Mouse (Mus musculus): ENCODE measurements at regions not wholly inside any gene's neighbourhood (a gene's known extent, or its start where the extent isn't known, plus 50 kb on each side); places are given as distances from the start of the nearest gene placed in this dataset.

DNA sequence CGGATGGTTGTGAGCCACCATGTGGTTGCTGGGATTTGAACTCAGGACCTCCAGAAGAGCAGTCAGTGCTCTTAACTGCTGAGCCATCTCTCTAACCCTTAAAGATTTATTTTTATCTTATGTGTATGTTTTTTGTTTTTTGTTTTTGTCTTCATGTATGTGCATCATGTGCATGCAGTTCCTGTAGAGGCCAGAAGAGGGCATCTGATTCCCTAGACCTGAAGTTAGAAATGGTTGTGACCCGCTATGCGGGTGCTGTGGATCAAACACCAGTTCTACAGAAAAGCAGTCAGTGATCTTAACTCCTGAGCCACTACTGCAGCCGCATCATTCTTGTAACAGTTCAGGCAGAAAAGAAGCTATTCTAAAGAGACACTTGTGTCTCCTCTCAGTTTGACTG lies 161.8 kb upstream of the Rybp start:
- no peak overlapping the region; the same call in 1 of the 2 replicates for H3K27ac ChIP-seq (ENCODE audit: insufficient read depth, low read depth, low read length, poor library complexity, severe bottlenecking)
- no peak overlapping the region for H3K9ac ChIP-seq (ENCODE audit: insufficient read depth, low read depth, low read length, poor library complexity, severe bottlenecking)
- in situ Hi-C loops (cut with MboI; ENCODE audit: low sequenced_read_pairs in 2 of 2, unreplicated experiment in 2 of 2), result no loop called here
- TF ChIP-seq HCFC1 (IDR thresholded peaks at IDR 0.05; ENCODE audit: borderline replicate concordance, insufficient read depth, low read length), result no peak
- peak; percentile 56; the same call in 1 of the 2 replicates for TF ChIP-seq ZC3H11A (IDR thresholded peaks at IDR 0.05; ENCODE audit: borderline replicate concordance, low read depth, low read length)
- H3K9me3 ChIP-seq (ENCODE audit: control insufficient read depth, insufficient read depth, low read depth, low read length), result no peaks in the 10 kb centered on the region
- no peak overlapping the region for H3K4me3 ChIP-seq (ENCODE audit: insufficient read depth in 1 of 2, low read depth in 1 of 2, low read length in 2 of 2, poor library complexity in 1 of 2, severe bottlenecking in 1 of 2)
- H3K36me3 ChIP-seq (ENCODE audit: control insufficient read depth, insufficient read depth, low read length, poor library complexity, severe bottlenecking), result no peaks in the 10 kb centered on the region
- H3K4me1 ChIP-seq (ENCODE audit: control insufficient read depth in 2 of 2, insufficient read depth in 2 of 2, low read length in 2 of 2, poor library complexity in 1 of 2), result peaks cover 0 to 24% of the 10 kb centered on the region in 2 experiments; a peak in 2 of 4 replicates
- DNase-seq (ENCODE audit: low read depth, low spot score), result no peak

DNA sequence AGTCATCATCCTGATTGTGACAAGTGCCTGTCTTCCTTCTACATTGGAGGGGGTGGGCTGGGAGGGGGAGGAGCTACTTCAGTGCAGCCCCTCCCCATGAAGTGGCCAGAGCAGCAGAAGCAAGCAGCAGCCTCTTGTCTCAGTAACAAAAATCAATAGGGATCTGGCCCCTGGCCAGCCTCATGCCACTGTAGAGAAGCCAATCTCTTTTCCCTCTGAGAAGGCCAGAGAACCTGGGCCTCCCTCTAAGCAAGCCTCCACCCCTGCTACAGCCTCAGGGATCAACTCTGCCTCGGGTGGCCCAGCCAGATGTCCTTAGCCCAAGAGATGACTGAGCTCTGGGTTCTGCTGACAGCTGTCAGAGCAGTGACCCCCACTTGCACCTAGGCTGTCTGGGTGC lies 159.9 kb upstream of the Rybp start:
- in situ Hi-C loops (cut with MboI; ENCODE audit: low sequenced_read_pairs in 2 of 2, unreplicated experiment in 2 of 2), result no loop called here
- DNase-seq (ENCODE audit: low read depth, low spot score), result no peak

DNA sequence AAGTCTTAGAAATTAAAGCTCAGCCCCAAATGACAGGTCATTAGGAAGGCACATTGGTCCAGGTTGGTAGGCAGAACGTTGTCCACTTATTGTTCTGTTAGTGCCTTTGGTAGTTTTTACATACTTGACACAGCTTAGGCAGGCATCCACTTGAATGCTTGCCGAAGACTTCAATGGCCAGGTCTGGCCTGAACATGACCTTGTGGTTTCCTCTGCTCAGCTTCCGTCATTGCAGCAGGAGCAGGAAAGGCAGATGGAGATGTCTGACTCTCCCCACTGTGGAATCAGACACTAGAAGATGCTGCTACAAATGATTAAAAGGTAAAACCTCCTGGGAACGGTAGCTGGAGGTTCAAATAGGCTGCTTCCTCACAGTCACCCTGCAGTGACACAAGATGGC lies 159.5 kb upstream of the Rybp start:
- in situ Hi-C loops (cut with MboI; ENCODE audit: low sequenced_read_pairs in 2 of 2, unreplicated experiment in 2 of 2), result no loop called here
- Histone ChIP-seq H3K27ac (ENCODE audit: insufficient read depth, low read depth, low read length, poor library complexity, severe bottlenecking) (no peak overlapping the region), H3K36me3 (ENCODE audit: control insufficient read depth, insufficient read depth, low read length, poor library complexity, severe bottlenecking) (no peaks in the 10 kb centered on the region), H3K4me3 (ENCODE audit: insufficient read depth in 1 of 2, low read depth in 1 of 2, low read length in 2 of 2, poor library complexity in 1 of 2, severe bottlenecking in 1 of 2) (no peak overlapping the region), H3K9ac (ENCODE audit: insufficient read depth, low read depth, low read length, poor library complexity, severe bottlenecking) (no peak overlapping the region), H3K4me1 (ENCODE audit: control insufficient read depth in 2 of 2, insufficient read depth in 2 of 2, low read length in 2 of 2, poor library complexity in 1 of 2) (peaks cover 0 to 13% of the 10 kb centered on the region in 2 experiments; a peak in 2 of 4 replicates), H3K9me3 (ENCODE audit: control insufficient read depth, insufficient read depth, low read depth, low read length) (no peaks in the 10 kb centered on the region)
- TF ChIP-seq MAFK (IDR thresholded peaks at IDR 0.05; ENCODE audit: insufficient read depth, low read depth, low read length) (no peak), ZC3H11A (IDR thresholded peaks at IDR 0.05; ENCODE audit: borderline replicate concordance, low read depth, low read length) (no peak), HCFC1 (IDR thresholded peaks at IDR 0.05; ENCODE audit: borderline replicate concordance, insufficient read depth, low read length) (no peak), ZNF384 (IDR thresholded peaks at IDR 0.05; ENCODE audit: low read depth, low read length) (no peak), CHD2 (IDR thresholded peaks at IDR 0.05; ENCODE audit: low read depth, low read length) (no peak)
- DNase-seq (ENCODE audit: low read depth, low spot score), result no peak

More for the DNA sequence above, 159.9 kb upstream of the Rybp start:
- no peaks in the 10 kb centered on the region for H3K36me3 ChIP-seq (ENCODE audit: control insufficient read depth, insufficient read depth, low read length, poor library complexity, severe bottlenecking)
- H3K4me3 ChIP-seq (ENCODE audit: insufficient read depth in 1 of 2, low read depth in 1 of 2, low read length in 2 of 2, poor library complexity in 1 of 2, severe bottlenecking in 1 of 2), result no peak overlapping the region
- no peak for TF ChIP-seq ZNF384 (IDR thresholded peaks at IDR 0.05; ENCODE audit: low read depth, low read length)
- no peak for TF ChIP-seq CHD2 (IDR thresholded peaks at IDR 0.05; ENCODE audit: low read depth, low read length)
- no peak for TF ChIP-seq MAFK (IDR thresholded peaks at IDR 0.05; ENCODE audit: insufficient read depth, low read depth, low read length)
- no peak for TF ChIP-seq ZC3H11A (IDR thresholded peaks at IDR 0.05; ENCODE audit: borderline replicate concordance, low read depth, low read length)
- TF ChIP-seq HCFC1 (IDR thresholded peaks at IDR 0.05; ENCODE audit: borderline replicate concordance, insufficient read depth, low read length), result no peak
- peaks cover 0 to 15% of the 10 kb centered on the region in 2 experiments; a peak in 2 of 4 replicates for H3K4me1 ChIP-seq (ENCODE audit: control insufficient read depth in 2 of 2, insufficient read depth in 2 of 2, low read length in 2 of 2, poor library complexity in 1 of 2)
- no peak overlapping the region for H3K27ac ChIP-seq (ENCODE audit: insufficient read depth, low read depth, low read length, poor library complexity, severe bottlenecking)
- no peaks in the 10 kb centered on the region for H3K9me3 ChIP-seq (ENCODE audit: control insufficient read depth, insufficient read depth, low read depth, low read length)
- H3K9ac ChIP-seq (ENCODE audit: insufficient read depth, low read depth, low read length, poor library complexity, severe bottlenecking), result no peak overlapping the region

DNA sequence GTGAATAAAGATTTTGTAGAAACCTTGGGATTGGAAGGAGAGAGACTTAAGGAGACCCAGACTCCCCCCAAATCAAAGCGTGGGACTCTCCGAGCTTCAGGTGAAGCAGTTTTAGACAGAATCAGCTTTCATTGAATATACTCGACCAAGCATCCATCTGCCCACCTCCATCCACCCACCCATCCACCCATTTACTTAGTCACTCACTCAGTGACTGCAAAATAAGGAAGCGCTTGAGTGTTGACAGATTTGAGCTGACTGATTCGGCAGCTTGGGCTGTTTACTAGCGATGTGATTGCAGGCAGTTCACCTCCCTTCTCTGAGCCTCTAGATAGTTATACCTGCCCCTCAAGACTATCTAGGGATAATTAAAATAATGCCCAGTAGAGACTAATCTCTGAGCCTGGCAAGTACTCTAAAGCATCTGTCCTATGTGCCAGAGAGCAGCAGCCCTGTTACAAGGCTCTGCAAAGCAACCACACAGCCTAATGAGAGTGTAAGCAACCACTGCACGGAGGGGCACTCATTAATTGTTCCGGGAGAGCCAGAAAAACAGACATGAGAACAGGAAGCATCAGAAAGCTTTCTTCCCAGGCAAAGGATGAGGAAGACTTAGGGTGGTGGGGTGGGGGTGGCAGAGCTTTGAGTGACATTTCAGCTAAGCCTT lies 151.9 kb upstream of the Rybp start:
- DNase-seq (ENCODE audit: low read depth, low spot score), result no peak
- H3K4me1 ChIP-seq (ENCODE audit: control insufficient read depth in 2 of 2, insufficient read depth in 2 of 2, low read length in 2 of 2, poor library complexity in 1 of 2), result peaks cover 0 to 18% of the 10 kb centered on the region in 2 experiments; a peak in 2 of 4 replicates
- H3K9ac ChIP-seq (ENCODE audit: insufficient read depth, low read depth, low read length, poor library complexity, severe bottlenecking), result no peak overlapping the region; the same call in 1 of the 2 replicates
- H3K9me3 ChIP-seq (ENCODE audit: control insufficient read depth, insufficient read depth, low read depth, low read length), result no peaks in the 10 kb centered on the region
- TF ChIP-seq ZNF384 (IDR thresholded peaks at IDR 0.05; ENCODE audit: low read depth, low read length) (no peak), CHD2 (IDR thresholded peaks at IDR 0.05; ENCODE audit: low read depth, low read length) (no peak), HCFC1 (IDR thresholded peaks at IDR 0.05; ENCODE audit: borderline replicate concordance, insufficient read depth, low read length) (no peak), MAFK (IDR thresholded peaks at IDR 0.05; ENCODE audit: insufficient read depth, low read depth, low read length) (no peak), ZC3H11A (IDR thresholded peaks at IDR 0.05; ENCODE audit: borderline replicate concordance, low read depth, low read length) (no peak)
- H3K27ac ChIP-seq (ENCODE audit: insufficient read depth, low read depth, low read length, poor library complexity, severe bottlenecking), result no peak overlapping the region
- H3K4me3 ChIP-seq (ENCODE audit: insufficient read depth in 1 of 2, low read depth in 1 of 2, low read length in 2 of 2, poor library complexity in 1 of 2, severe bottlenecking in 1 of 2), result peak overlapping the region in 1 of 2 experiments; percentile 39; a peak in 2 of 4 replicates
- no peaks in the 10 kb centered on the region for H3K36me3 ChIP-seq (ENCODE audit: control insufficient read depth, insufficient read depth, low read length, poor library complexity, severe bottlenecking)
- in situ Hi-C loops (cut with MboI; ENCODE audit: low sequenced_read_pairs in 2 of 2, unreplicated experiment in 2 of 2), result no loop called here

All from ES-E14 (cell line).